Mouse (Mus musculus) C2C12 (cell line): Measurements from ENCODE around the gene Larp6.

Experiments
- CTCF ChIP-seq: IDR thresholded peaks from one replicate; pipeline ENCODE4 v1.5.1; 2011; ENCODE audit not compliant: control insufficient read depth, insufficient read depth, insufficient read length
- MYOD1 ChIP-seq: IDR thresholded peaks from one replicate; pipeline ENCODE4 v1.6.1; 2011; ENCODE audit warnings: low read depth; ENCODE audit not compliant: control insufficient read depth, insufficient read length
- MYOG ChIP-seq: IDR thresholded peaks from one replicate; pipeline ENCODE4 v1.6.1; 2011; ENCODE audit not compliant: control insufficient read depth, insufficient read length; ENCODE audit errors: extremely low read depth

DNA sequence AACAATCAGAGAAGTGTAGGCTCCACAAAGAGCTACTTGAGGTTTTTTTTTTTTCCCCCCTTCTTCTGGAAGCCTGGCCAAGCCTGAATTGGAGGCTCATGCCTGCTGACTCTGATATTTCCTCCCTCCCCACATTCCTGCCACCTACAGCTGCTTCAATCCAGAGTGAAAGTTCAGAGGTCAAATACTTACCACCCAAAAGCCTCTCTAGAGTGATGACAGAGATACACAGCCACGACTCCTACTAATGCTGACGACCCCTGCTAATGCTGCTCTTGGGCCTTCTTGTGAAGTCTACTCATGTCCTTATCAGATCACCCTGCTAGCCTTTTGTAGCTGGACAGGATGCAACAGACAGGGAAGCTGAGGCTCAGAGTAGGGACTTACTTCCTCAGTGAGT lies 52.4 kb downstream of the Larp6 start:
- no peak for TF ChIP-seq CTCF
- TF ChIP-seq MYOD1, result no peak
- TF ChIP-seq MYOG, result no peak
